26 mouse cellular contexts compared by ENCODE assay signal in the genomic region with DNA sequence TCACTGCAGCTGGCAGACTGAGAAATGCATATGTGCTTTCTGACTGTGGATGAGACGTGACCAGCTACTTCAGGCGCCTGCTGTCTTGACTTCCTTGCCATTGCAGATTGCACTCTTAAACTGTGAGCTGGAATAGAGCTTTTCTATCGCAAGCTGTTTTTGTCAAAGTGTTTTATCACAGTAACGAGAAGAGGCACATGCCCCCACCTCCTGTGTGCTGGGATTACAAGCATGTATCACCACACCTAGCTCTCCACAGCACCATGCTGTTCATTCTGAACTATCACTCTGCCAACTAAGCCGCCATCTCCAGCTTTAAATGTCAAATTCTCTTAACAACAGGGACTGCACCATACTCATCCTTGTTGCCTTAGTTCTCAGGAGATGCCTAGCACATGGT. TPM values are rescaled to one million over a fixed set of nuclear protein-coding genes. Genes with fewer than 3 reads are reported as not detected.
"Had no signal": no experiment of that assay in that cellular context is flagged by ENCODE, and none has a peak within 500 bp of the region (broad histone marks: within the 10 kb centered on the region; RNA-seq: fewer than 3 reads in every experiment).

No protein-coding gene starts in this region.

- H3K36me3 ChIP-seq: heart, embryonic 10.5 days; heart, embryonic 12.5 days; hindbrain, embryonic 10.5 days; hindbrain, embryonic 12.5 days; intestine, embryonic 15.5 days; limb, embryonic 10.5 days; limb, embryonic 12.5 days had no signal

- DNase-seq: gastrocnemius, adult 2 months; gastrocnemius, postnatal 10 days; gastrocnemius, postnatal 25 days; heart, adult 18-20 months; heart, postnatal 10 days; heart, postnatal 4 days; kidney, adult 18-20 months; kidney, adult 8-10 months; kidney, postnatal 10 days; kidney, postnatal 25 days; kidney, postnatal 4 days; liver had no signal

- ATAC-seq: hindbrain, embryonic 16.5 days; inflammation-experienced regulatory T-cells, adult 6 months; intestine, embryonic 15.5 days; intestine, postnatal 0 days had no signal

- H3K27me3 ChIP-seq: heart, embryonic 12.5 days; intestine, embryonic 15.5 days; limb, embryonic 12.5 days had no signal

- H3K9ac ChIP-seq: heart, embryonic 12.5 days; hindbrain, embryonic 12.5 days; intestine, embryonic 15.5 days; limb, embryonic 12.5 days; liver, embryonic 14.5 days had no signal

- H3K4me2 ChIP-seq: heart, embryonic 12.5 days; hindbrain, embryonic 12.5 days; hindbrain, embryonic 14.5 days; intestine, embryonic 15.5 days; liver, embryonic 11.5 days had no signal

- H3K9me3 ChIP-seq: heart, embryonic 10.5 days; heart, embryonic 12.5 days; hindbrain, embryonic 10.5 days; hindbrain, embryonic 12.5 days; intestine, embryonic 15.5 days; limb, embryonic 10.5 days; limb, embryonic 12.5 days had no signal

- H3K27ac ChIP-seq: gastrocnemius, adult 2 months; hindbrain, embryonic 12.5 days; intestine, embryonic 15.5 days; left cerebral cortex, adult 2 months; liver, embryonic 14.5 days had no signal

- H3K4me3 ChIP-seq: gastrocnemius, adult 2 months; heart, embryonic 12.5 days; hindbrain, embryonic 10.5 days; hindbrain, embryonic 12.5 days; intestine, embryonic 15.5 days; left cerebral cortex, adult 2 months; limb, embryonic 10.5 days; limb, embryonic 12.5 days had no signal

RNA-seq across cellular contexts. Expression of a gene that starts 10.8 kb away (rescaled TPM):
- polyA plus RNA-seq: inflammation-experienced regulatory T-cells, adult 6 months had no signal
